Mouse (Mus musculus) spleen, postnatal 4 days (tissue): Measurements from ENCODE around the gene Plcd1.

Source experiments
- DNase-seq, 2 experiments: peaks; one replicate each; pipeline ENCODE4 v3.0.0; 2022; ENCODE audit warnings: low spot score in 2 of 2

The Plcd1 gene

DNA sequence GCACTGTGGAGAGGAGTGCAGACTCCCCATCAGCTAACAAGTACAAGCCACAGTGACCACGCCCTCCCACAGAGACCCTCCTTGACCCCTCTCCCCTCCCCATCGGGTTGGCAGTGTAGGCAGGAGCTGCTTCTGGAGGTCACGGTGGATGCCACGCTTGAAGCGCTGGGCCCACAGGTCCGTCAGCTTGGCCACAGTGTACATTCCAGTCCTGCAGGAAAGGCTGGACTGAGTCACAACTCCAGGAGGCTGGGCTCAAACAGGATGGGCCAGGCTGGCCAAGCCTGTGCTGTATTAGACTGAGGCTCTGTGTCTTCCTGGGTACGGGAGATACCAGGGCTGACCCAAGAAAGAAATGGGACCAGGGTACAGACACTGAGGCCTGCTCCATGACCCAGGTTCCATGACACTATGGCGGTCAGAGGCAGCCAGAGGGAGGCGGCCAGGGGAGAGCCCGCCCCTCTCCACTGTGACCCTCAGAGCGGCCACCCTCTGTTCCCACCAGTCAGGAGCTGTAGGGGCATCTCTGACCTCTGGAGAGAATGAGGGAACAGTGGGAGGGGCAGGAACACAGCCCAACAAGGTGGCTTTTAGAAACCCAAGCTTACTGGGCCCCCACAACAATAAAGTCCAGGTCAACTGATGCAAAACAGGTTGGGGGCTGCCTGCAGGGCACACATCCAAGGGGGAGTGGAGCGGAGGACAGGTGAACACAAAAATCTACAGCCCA, 1.6 kb downstream of the Plcd1 start:
- DNase-seq, result no peak

- no peak for DNase-seq
Observed at GRCm38 (mm10) chr9:119090462-119090861, 2.8 kb downstream of the Plcd1 start.

DNA sequence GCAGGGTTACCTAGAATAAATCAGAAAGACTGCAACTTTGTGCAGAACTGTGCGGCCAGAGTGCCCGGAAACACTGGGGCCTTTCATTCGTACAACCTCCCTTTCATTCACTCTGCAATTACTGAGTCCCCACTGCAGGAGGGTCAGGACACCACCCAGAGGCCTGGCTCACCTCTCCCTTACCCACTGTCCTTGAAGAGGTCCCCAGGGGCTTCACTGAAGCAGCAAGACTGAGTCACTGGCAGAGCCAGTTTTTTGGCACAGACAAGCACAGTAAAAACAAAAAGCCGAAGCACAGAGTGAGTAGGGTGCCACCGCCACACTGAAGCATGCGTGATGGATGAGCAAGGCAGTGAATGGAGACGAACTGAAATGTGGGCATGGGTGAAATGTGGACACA, 3.9 kb downstream of the Plcd1 start:
- no peak for DNase-seq

GRCm38 (mm10) chr9:119088148-119088801, 5.0 kb downstream of the Plcd1 start:
- peak; percentile 80 to 86 for DNase-seq

DNA sequence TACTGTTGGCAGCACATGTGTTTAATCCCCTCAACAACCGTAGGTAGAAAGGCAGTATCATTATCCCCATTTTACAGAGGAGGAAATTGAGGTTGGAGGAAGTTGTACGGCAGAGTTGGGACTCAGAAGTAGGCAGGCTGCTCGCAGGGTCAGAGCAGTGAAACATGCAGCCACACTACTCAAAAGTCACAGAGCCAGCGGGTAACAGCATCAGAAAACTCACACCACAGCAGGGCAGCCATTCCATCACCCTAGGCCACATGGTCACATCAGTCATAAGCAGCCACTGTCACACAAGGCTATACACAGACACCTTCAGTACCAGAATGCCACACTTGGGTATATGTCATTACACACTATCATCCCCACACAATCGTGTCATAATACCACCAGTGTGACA, 6.0 kb downstream of the Plcd1 start:
- DNase-seq, result no peak

DNA sequence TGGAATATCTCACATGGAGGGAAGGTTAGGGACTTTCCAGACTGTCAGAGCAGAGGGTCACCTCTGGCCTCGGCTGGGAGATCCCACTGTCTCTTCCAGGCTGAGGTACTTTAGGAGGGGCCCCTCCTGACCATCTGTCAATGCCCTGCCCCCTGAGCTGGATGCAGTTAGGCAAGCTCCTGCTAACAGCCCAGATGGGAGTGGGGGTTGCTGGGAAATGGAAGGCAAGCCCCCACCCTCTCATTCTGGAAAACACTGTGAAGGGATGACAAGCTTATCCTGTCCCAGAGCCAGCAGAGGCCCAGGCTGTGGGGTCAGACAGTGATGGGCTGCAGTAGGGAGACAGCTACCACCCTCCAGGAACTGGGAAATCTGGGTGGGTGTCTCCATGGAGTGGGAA, 6.9 kb downstream of the Plcd1 start:
- no peak for DNase-seq

DNA sequence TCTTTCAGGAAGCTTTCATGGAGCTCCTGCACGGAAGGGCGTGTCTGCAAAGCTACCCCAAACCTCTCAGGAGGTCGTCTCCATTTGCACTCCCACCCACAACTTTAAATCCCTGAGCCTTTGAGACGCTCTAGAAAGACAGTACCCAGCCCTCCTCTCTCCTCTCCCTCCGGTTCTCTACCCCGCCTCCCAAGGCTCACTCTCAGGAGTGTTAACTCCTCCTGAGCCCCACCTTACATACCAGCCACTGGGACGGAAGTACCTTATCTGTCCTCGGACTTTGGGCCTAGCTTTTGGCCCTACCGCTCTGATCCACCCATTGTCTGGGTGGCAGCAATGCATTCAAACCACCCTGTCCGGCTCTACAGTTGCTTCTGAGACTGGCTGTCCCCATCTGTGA, 9.3 kb downstream of the Plcd1 start:
- no peak for DNase-seq

DNA sequence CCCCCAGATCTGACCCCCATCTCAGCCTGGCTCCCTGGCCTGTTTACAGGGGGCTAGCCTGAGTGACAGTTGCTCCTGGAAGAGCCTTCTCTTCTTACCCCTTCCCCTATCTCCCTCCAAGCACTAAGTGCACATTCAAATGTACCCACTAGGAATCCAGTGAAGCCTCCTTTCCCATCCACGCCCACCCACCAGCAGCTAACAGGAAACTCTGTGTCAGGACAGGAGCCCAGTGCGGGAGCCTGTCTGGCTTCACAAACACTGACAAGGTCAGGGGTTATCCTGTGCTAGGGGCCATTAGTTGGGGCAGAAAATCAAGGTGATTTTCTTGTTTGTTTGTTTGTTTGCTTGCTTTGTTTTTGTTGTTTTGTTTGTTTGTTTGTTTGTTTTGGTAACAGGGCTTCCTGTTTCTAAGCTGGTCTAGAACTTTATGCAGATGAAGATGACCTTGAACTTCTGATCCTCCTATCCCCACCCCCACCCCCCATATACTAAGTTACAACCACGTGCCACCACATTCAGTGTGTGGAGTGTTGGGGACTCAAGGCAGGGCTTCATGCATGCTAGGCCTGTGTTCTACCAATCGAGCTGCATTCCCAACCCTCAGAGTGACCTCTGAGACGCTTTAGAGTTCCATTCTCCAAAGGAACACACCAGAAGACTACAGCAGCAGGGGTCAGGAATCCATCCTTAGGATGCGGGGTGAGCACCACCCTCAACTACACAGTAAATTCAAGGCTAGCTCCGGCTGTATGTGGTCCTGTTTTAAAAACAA, 10.5 kb downstream of the Plcd1 start:
- DNase-seq, result no peak

DNA sequence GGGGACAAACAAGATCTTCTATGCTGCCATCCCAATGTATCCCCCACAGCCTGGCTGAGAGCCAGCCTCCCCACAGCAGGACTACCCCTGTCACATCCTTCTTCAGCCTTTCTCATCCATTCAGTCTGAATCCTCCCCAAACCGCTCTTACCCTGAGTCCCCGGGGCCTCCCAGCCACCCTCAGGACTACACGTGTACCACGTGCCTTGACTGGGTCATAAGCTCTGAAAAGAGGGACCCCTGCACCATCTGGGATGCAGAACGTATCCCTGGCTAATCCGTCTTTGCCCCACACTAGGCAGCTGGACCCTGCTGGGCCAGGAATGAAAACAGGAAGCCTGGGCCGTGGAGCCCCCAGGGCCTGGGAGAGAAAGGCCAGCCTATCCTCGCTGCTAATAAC, 11.3 kb downstream of the Plcd1 start:
- no peak for DNase-seq

DNA sequence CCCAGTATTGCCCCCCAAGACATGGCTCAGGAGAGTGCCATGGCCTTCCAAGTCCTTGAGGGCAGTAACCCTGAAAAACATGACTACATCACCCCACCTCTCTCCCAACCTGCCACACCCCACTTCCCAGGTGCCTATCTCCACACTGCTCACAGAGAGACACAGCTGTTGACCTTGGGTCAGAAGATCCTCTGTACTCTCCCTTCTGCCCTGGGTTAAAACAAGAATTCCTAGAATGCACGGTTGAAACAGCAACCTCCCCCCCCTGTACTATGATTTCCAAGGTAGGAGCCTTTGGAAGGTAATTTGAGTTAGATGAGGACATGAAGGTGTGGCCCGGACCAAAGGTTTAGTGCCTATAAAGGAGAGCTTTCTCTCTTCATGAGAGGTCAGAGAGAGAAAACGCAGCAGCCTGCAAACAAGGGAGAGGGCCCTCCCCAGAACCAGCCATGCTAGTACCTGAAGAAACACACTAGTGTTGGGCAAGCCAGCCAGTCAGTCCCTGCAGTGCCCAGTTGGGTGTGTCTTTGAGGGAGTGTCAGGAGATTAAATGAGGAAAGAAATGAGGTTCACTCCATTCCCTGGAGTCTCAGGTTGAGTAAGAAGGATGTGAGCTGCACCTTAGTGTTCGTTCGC, 13.1 kb downstream of the Plcd1 start:
- no peak for DNase-seq

DNA sequence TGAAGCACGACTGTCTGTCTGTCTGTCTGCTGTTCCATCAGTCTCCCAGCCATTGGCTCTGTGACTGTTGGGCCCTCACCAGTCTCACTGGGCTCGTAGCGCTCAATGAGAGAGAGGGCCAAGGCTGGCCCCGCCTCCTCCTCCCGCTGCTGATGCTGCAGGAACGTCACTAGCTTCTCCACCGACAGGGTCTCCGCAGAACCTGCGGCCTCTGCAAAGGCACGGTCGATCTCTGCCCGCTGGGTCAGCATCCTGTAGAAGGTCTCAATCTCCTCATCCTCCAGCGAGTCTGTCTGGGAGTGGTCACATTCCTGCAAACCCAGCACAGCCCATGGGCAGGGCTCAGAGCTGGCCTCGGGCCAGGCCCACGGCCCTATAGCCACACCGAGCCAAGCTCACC, 17.6 kb downstream of the Plcd1 start:
- DNase-seq, result no peak

GRCm38 (mm10) chr9:119073184-119073895, 20.0 kb downstream of the Plcd1 start:
- no peak for DNase-seq

DNA sequence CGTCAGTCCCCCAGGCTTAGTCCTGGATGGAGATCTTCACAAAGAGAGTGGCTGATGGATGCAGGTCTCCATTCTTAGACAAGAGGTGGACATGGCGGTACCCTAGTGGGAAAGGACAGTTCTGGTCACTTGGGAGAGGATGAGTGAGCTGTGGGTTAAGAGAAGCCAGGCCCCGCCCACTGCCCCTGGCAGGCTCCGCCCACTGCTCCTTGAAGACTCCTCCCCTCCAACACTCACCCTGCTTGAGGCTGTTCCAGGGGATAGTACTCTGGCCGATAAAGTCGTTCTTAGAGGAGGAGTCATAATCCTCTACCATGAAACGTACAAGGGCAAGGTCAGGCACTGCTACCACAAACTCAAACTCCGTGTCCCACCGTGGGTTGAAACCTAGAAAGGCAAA, 21.5 kb downstream of the Plcd1 start:
- no peak for DNase-seq

- DNase-seq, result no peak
Observed at GRCm38 (mm10) chr9:119070173-119070825, 23.0 kb downstream of the Plcd1 start.

DNA sequence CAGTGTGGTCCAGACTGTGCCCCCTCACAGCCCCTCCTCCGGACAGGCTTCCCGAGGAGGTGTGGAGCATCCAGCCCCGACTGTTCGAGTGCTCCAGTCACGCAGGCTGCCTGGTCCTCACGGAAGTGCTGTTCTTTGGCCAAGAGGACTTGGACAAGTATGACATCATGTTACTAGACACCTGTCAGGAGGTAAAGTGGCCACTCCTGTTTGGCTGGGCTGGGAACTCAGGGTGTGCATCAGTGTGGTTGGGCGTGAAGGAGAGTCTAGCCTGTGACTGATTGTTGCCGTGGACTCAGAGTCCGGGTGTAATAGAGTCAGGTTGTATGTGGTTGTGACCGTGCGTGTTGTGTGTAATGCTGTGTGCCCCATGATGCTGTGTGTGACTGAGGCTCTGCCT, 25.0 kb downstream of the Plcd1 start:
- no peak for DNase-seq

DNA sequence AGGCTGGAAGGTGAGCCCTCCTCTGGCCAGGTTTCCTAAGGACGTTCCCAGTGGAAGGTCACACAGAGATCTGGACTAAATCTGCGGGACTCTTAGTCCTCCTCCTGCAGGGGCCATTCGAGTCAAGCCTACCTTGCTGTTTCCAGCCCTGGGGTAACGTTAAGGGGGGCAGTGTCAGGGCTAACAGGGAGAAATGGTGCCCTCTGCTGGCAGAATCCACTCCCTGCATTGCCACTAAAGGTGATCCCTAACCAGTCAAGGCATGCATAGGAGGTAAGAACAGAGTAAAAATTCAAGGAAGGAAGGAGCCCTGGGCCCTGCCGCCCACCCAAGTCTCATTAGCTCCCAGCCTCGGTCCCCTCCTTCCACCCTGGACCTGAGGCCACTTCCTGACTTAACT, 25.7 kb downstream of the Plcd1 start:
- DNase-seq, result peak; percentile 59 to 85

DNA sequence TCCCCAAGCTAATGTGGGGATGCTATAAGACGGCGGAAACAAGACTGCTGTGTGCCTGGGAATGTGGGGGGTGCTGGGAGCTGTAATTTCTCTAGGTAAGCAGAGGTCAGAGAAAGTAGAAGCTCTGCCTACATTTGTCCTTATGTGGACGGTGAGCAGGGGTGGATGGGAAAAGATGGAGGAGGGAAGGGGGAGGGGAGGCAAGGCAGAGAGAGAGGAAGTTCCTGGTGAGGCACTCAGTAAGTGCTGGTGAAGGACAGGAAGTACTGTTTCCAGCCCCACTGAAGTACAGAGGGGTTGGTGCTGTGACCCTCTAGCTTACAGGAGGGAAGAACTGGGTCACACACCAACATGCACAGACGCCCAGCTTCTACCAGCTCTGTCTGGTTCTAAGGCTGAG, 29.0 kb downstream of the Plcd1 start:
- DNase-seq, result no peak

- DNase-seq, result no peak
Observed at GRCm38 (mm10) chr9:119063036-119063644, 30.2 kb downstream of the Plcd1 start.

- no peak for DNase-seq
Observed at GRCm38 (mm10) chr9:119060701-119061100, 32.6 kb downstream of the Plcd1 start.

- DNase-seq, result no peak
Observed at GRCm38 (mm10) chr9:119058245-119058644, 35.1 kb downstream of the Plcd1 start.

- DNase-seq, result no peak
Observed at GRCm38 (mm10) chr9:119055336-119055735, 38.0 kb downstream of the Plcd1 start.
